Mouse (Mus musculus): Measurements from ENCODE around the gene Cfap298. TPM values are rescaled to one million over a fixed set of nuclear protein-coding genes. Genes with fewer than 3 reads are reported as not detected.

Gene Cfap298
- polyA plus RNA-seq, 1 experiment from 2014 or later: 37.8 TPM

DNA sequence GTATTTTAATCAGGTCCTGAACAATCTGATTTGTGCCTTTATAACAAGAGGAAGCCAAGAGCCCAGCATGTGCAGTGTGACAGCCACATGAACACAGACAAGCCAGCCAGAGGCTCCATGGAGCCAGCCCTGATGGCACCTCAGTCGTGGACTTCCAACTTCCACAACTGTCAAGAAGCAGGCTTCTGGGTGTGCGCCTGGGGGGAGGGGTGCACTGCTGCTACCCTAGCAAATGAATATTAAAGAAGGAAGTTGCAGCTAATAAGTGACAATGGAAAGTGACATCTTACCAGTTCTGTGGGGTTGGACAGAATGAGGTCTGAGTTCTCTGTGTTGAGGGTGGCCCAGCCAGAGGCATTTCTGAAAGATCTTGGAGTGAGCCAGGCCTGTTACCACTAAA lies 49.6 kb downstream of the Cfap298 start:
- no peak for ATAC-seq (ENCODE audit: low read depth)

DNA sequence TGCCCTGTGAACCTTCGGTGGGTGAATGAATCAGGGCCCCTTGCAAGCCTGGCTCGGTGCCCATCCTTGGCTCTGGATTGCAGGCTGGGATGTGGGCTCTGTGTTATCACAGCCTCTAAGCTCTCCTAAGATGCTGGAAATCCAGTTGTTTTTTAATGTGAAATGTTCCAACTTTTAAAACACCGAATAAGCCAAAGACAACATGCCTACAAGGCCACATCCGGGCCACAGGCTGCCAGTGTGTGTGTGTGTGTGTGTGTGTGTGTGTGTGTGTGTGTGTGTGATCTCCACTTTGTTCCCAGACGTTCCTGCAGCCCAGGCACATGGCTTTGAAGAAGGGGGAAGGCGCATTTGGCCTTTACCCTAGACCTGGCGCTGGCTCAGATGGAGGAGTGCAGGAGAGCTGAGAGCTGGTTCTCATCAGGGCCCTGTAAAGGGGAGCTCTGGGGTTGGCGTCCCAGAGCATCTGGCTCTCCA lies 52.4 kb downstream of the Cfap298 start:
- DNase-seq (ENCODE audit: low spot score) (peak; percentile 78), ATAC-seq (ENCODE audit: low read depth) (peak; percentile 82)
- peak overlapping the region; percentile 57 for H3K27ac ChIP-seq (replicated peaks; ENCODE audit: low read depth, low read length)

More for the DNA sequence above, 49.6 kb downstream of the Cfap298 start:
- Histone ChIP-seq H3K4me2 (ENCODE audit: low read depth, low read length) (no peak overlapping the region), H3K36me3 (ENCODE audit: control insufficient read depth, insufficient read depth, low read length) (no peaks in the 10 kb centered on the region), H3K9me3 (ENCODE audit: control insufficient read depth, low read length) (no peaks in the 10 kb centered on the region), H3K4me1 (ENCODE audit: control insufficient read depth, insufficient read depth, low read length) (peaks cover 33% of the 10 kb centered on the region), H3K4me3 (ENCODE audit: low read depth, low read length) (no peak overlapping the region), H3K9ac (ENCODE audit: low read depth, low read length) (no peak overlapping the region), H3K27ac (replicated peaks; ENCODE audit: low read depth, low read length) (peak overlapping the region; percentile 56), H3K27me3 (replicated peaks; ENCODE audit: control insufficient read depth, insufficient read depth, low read length) (no peaks in the 10 kb centered on the region)
- 83% methylated on average over 2 of the region's 2 CpGs for WGBS
- DNase-seq (ENCODE audit: low spot score): no peak

GRCm38 (mm10) chr16:90878135-90878860 lies 56.6 kb downstream of the Cfap298 start:
- Histone ChIP-seq H3K4me3 (ENCODE audit: low read depth, low read length) (no peak overlapping the region), H3K9me3 (ENCODE audit: control insufficient read depth, low read length) (no peaks in the 10 kb centered on the region), H3K4me1 (ENCODE audit: control insufficient read depth, insufficient read depth, low read length) (peaks cover 15% of the 10 kb centered on the region), H3K9ac (ENCODE audit: low read depth, low read length) (no peak overlapping the region), H3K36me3 (ENCODE audit: control insufficient read depth, insufficient read depth, low read length) (no peaks in the 10 kb centered on the region), H3K4me2 (ENCODE audit: low read depth, low read length) (no peak overlapping the region), H3K27ac (replicated peaks; ENCODE audit: low read depth, low read length) (no peak overlapping the region), H3K27me3 (replicated peaks; ENCODE audit: control insufficient read depth, insufficient read depth, low read length) (no peaks in the 10 kb centered on the region)
- WGBS: 87% methylated on average over 3 of the region's 3 CpGs
- ATAC-seq (ENCODE audit: low read depth) (no peak), DNase-seq (ENCODE audit: low spot score) (no peak)

More for the DNA sequence above, 52.4 kb downstream of the Cfap298 start:
- peaks cover 33% of the 10 kb centered on the region for H3K4me1 ChIP-seq (ENCODE audit: control insufficient read depth, insufficient read depth, low read length)
- H3K27me3 ChIP-seq (replicated peaks; ENCODE audit: control insufficient read depth, insufficient read depth, low read length): no peaks in the 10 kb centered on the region
- no peak overlapping the region for H3K9ac ChIP-seq (ENCODE audit: low read depth, low read length)
- H3K4me3 ChIP-seq (ENCODE audit: low read depth, low read length): no peak overlapping the region
- H3K9me3 ChIP-seq (ENCODE audit: control insufficient read depth, low read length): no peaks in the 10 kb centered on the region
- H3K36me3 ChIP-seq (ENCODE audit: control insufficient read depth, insufficient read depth, low read length): no peaks in the 10 kb centered on the region
- H3K4me2 ChIP-seq (ENCODE audit: low read depth, low read length): no peak overlapping the region
- WGBS: 39% methylated on average over 7 of the region's 8 CpGs

Small RNAs within 50 kb of the gene (microRNA-seq; reads per million reads assigned to microRNA genes)
- gene Gm22933 (ENCODE audit: borderline number of aligned reads): not detected

Other genes starting within 250 kb of the Cfap298 start
- 50.1 and 50.9 TPM in 2 replicates for gene Mis18a, start 207.7 kb downstream of the Cfap298 start, polyA plus RNA-seq (2014; fragmentation: Nextera tagmentation; extraction: Ambion mirVana)
- gene Mrap, start 196.9 kb downstream of the Cfap298 start, polyA plus RNA-seq (2014; fragmentation: Nextera tagmentation; extraction: Ambion mirVana): 0.97 and 3.8 TPM in 2 replicates
- gene Urb1, start 124.7 kb downstream of the Cfap298 start, polyA plus RNA-seq (2014; fragmentation: Nextera tagmentation; extraction: Ambion mirVana): 11.6 and 12.6 TPM in 2 replicates
- gene Eva1c, start 108.4 kb downstream of the Cfap298 start, polyA plus RNA-seq (2014; fragmentation: Nextera tagmentation; extraction: Ambion mirVana): 3.7 and 4.5 TPM in 2 replicates
- 15.6 and 15.8 TPM in 2 replicates for gene Synj1, start 76.2 kb upstream of the Cfap298 start, polyA plus RNA-seq (2014; fragmentation: Nextera tagmentation; extraction: Ambion mirVana)
- gene Paxbp1, start 109.4 kb upstream of the Cfap298 start, polyA plus RNA-seq (2014; fragmentation: Nextera tagmentation; extraction: Ambion mirVana): 51.8 and 58.2 TPM in 2 replicates
- gene 4932438H23Rik, start 160.0 kb upstream of the Cfap298 start, polyA plus RNA-seq (2014; fragmentation: Nextera tagmentation; extraction: Ambion mirVana): 0.49 and 0.72 TPM in 2 replicates

Data from embryonic facial prominence, embryonic 14.5 days (tissue).